ENCODE assay signal across 8 mouse cellular contexts in the genomic region with DNA sequence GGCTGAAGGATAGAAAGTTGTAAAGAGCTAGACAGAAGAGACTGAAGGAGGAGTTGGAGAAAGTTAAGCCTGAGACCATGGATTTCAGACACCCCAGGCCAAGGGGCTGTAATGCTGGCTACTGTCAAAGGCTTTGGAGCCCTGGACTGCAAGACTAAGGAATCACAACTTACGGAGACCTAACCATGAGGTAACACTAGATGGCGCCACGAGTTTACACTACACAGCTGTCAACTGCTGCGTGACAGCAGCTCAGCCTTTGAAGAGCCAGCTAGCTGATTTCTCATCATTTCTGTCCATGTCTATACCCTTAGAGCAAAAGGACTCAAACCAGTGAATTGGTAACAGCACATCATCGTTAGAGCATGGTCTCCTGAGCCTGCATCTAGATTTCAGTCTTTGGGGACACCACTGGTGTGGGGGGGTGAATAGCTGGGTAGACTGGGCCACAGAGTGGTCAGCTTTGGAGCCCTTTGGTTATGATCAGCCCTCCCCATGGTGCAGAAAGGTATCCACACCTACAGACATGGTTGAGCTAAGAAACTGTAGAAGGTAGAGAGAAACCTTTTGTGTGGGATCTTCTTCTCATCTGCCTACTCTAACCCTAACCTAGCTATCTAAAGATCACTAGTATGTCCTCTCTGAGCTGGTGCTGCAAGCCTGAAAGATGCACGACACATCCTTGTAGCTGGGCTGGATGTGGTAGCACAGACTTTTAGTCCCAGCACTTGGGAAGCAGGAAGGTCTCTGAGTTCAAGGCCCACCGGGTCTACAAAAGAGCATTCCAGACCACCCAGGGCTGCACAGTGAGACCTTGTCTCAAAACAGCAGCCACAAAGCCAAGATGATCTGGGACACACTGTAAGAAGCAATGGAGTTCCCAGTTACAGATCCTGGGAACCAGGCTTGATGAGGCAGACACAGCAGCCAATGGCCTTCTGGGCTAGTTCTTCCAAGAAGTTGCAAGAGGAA. TPM values are rescaled to one million over a fixed set of nuclear protein-coding genes. Genes with fewer than 3 reads are reported as not detected.
DNase-seq lines count a peak whose midpoint lies in the region; ATAC-seq lines count a peak whose summit lies in the region.

No protein-coding gene starts in this region.

- H3K4me3 ChIP-seq in limb, embryonic 10.5 days = no peak overlapping the region
- no peak overlapping the region for H3K4me3 ChIP-seq in midbrain, embryonic 14.5 days (replicated peaks; ENCODE audit: low read depth, low read length)

- H3K27me3 ChIP-seq in limb, embryonic 10.5 days (ENCODE audit: low read depth, poor library complexity, severe bottlenecking) = peaks cover 17% of the 10 kb centered on the region
- H3K27me3 ChIP-seq in midbrain, embryonic 14.5 days (ENCODE audit: control insufficient read depth, insufficient read depth, low read length) = peaks cover 11% of the 10 kb centered on the region

- peaks cover 25% of the 10 kb centered on the region for H3K4me1 ChIP-seq in limb, embryonic 10.5 days
- H3K4me1 ChIP-seq in midbrain, embryonic 14.5 days (ENCODE audit: control insufficient read depth, insufficient read depth, low read length) = no peaks in the 10 kb centered on the region

- no peak overlapping the region; the same call in 1 of the 2 replicates for H3K9ac ChIP-seq in midbrain, embryonic 14.5 days (replicated peaks; ENCODE audit: low read length)

- 0 out of 2 replicates have a peak overlapping the region, but pooled peaks have one; percentile 10 for H3K27ac ChIP-seq in limb, embryonic 10.5 days
- no peak overlapping the region for H3K27ac ChIP-seq in midbrain, embryonic 14.5 days (replicated peaks; ENCODE audit: low read depth, low read length)

- no peak; the same call in 1 of the 2 replicates for ATAC-seq in cerebellum, adult (ENCODE audit: insufficient number of reproducible peaks, low FRiP score, low TSS enrichment)
- peak; percentile 68; the same call in 1 of the 2 replicates for ATAC-seq in midbrain, embryonic 14.5 days (ENCODE audit: low FRiP score, low TSS enrichment)

- H3K36me3 ChIP-seq in limb, embryonic 10.5 days = peaks cover 19% of the 10 kb centered on the region
- H3K36me3 ChIP-seq in midbrain, embryonic 14.5 days (ENCODE audit: control insufficient read depth, insufficient read depth, low read length) = no peaks in the 10 kb centered on the region

- 22% methylated on average over 7 of the region's 7 CpGs for WGBS in limb, embryonic 10.5 days
- 19% methylated on average over 7 of the region's 7 CpGs for WGBS in midbrain, embryonic 14.5 days

- no peaks in the 10 kb centered on the region for H3K9me3 ChIP-seq in limb, embryonic 10.5 days (replicated peaks)
- no peaks in the 10 kb centered on the region for H3K9me3 ChIP-seq in midbrain, embryonic 14.5 days (ENCODE audit: control insufficient read depth, low read length)

- H3K4me2 ChIP-seq in midbrain, embryonic 14.5 days (ENCODE audit: low read length) = no peak overlapping the region

- DNase-seq in cerebellum, adult 11 months = peak; percentile 58
- peak; percentile 83 for DNase-seq in embryo, embryonic 11.5 days (ENCODE audit: low read depth, low spot score)
- peak; percentile 58 to 80 for DNase-seq in gastrocnemius, postnatal 4 days (ENCODE audit: low spot score in 2 of 2)
- peak; percentile 89 for DNase-seq in kidney, adult 18-20 months
- peak; percentile 87 for DNase-seq in limb, embryonic 10.5 days (ENCODE audit: low spot score)
- peak; percentile 96 for DNase-seq in midbrain, embryonic 14.5 days
- peak; percentile 62 for DNase-seq in spleen, adult 12 weeks (ENCODE audit: low spot score)

RNA-seq across cellular contexts. Expression of a gene that starts 7.0 kb away (rescaled TPM):
- not detected for total RNA-seq in gastrocnemius, postnatal 4 days (2021)
- 3.2 and 4.2 TPM in 2 replicates for polyA plus RNA-seq in limb, embryonic 10.5 days (2016; fragmentation: Nextera tagmentation; extraction: Ambion mirVana)
- not detected in 2 replicates for polyA plus RNA-seq in midbrain, embryonic 14.5 days (2014; fragmentation: Nextera tagmentation; extraction: Ambion mirVana)

RNA-seq across cellular contexts. Expression of a gene that starts 9.4 kb away (rescaled TPM):
- 100 to 1,000 TPM in 1 of 2 experiments, 10 to 100 TPM in 1; 91.8 to 101 TPM for total RNA-seq in gastrocnemius, postnatal 4 days (2021)
- polyA plus RNA-seq in limb, embryonic 10.5 days (2016; fragmentation: Nextera tagmentation; extraction: Ambion mirVana) = 19.9 and 23.6 TPM in 2 replicates
- polyA plus RNA-seq in midbrain, embryonic 14.5 days (2014; fragmentation: Nextera tagmentation; extraction: Ambion mirVana) = 19.7 and 20.1 TPM in 2 replicates

RNA-seq across cellular contexts. Expression of a gene that starts 18.2 kb away (rescaled TPM):
- total RNA-seq in gastrocnemius, postnatal 4 days (2021) = 100 to 1,000 TPM; 215 to 219 TPM
- polyA plus RNA-seq in limb, embryonic 10.5 days (2016; fragmentation: Nextera tagmentation; extraction: Ambion mirVana) = 0.15 TPM in 1 of 2 replicates, not detected in the other
- polyA plus RNA-seq in midbrain, embryonic 14.5 days (2014; fragmentation: Nextera tagmentation; extraction: Ambion mirVana) = not detected in 2 replicates

RNA-seq across cellular contexts. Expression of a gene that starts 21.5 kb away (rescaled TPM):
- total RNA-seq in gastrocnemius, postnatal 4 days (2021) = 100 to 1,000 TPM; 383 to 407 TPM
- polyA plus RNA-seq in limb, embryonic 10.5 days (2016; fragmentation: Nextera tagmentation; extraction: Ambion mirVana) = 202 and 204 TPM in 2 replicates
- polyA plus RNA-seq in midbrain, embryonic 14.5 days (2014; fragmentation: Nextera tagmentation; extraction: Ambion mirVana) = 282 and 319 TPM in 2 replicates

RNA-seq across cellular contexts. Expression of a gene that starts 27.9 kb away (rescaled TPM):
- 100 to 1,000 TPM; 750 to 839 TPM for total RNA-seq in gastrocnemius, postnatal 4 days (2021)
- polyA plus RNA-seq in limb, embryonic 10.5 days (2016; fragmentation: Nextera tagmentation; extraction: Ambion mirVana) = 1,693 and 2,093 TPM in 2 replicates
- 814 and 824 TPM in 2 replicates for polyA plus RNA-seq in midbrain, embryonic 14.5 days (2014; fragmentation: Nextera tagmentation; extraction: Ambion mirVana)
